Mouse (Mus musculus) hindbrain, embryonic 13.5 days (tissue): ENCODE measurements around the gene Zfp664. TPM values are rescaled to one million over a fixed set of nuclear protein-coding genes. Genes with fewer than 3 reads are reported as not detected.
A peak's percentile ranks its signal among the peaks of the same experiment; 100 is the strongest.

Source experiments
- ATAC-seq: fragments of 200-750 bp; cut with Nextera tagmentation; 2 replicates; pipeline ENCODE4 v1.8.0; 2017; ENCODE audit warnings: moderate TSS enrichment; ENCODE audit not compliant: low FRiP score
- H3K27ac ChIP-seq: fragments of 300-500 bp; sonication (generic); 2 replicates; pipeline ENCODE4 v1.5.1; 2015; ENCODE audit warnings: inconsistent platforms, mild to moderate bottlenecking, moderate library complexity
- H3K27me3 ChIP-seq: fragments of 300-500 bp; sonication (generic); 2 replicates; pipeline ENCODE4 v1.6.1; 2015; ENCODE audit warnings: mild to moderate bottlenecking, inconsistent platforms
- H3K36me3 ChIP-seq: fragments of 300-500 bp; sonication (generic); 2 replicates; pipeline ENCODE4 v1.6.1; 2015; ENCODE audit warnings: mild to moderate bottlenecking, inconsistent platforms
- H3K4me1 ChIP-seq: fragments of 300-500 bp; sonication (generic); replicated peaks from 2 replicates; pipeline ENCODE4 v1.6.1; 2015; ENCODE audit warnings: inconsistent platforms
- H3K4me2 ChIP-seq: fragments of 300-500 bp; sonication (generic); 2 replicates; pipeline ENCODE4 v1.6.1; 2015; ENCODE audit warnings: inconsistent platforms, mild to moderate bottlenecking, moderate library complexity
- H3K4me3 ChIP-seq: fragments of 300-500 bp; sonication (generic); 2 replicates; pipeline ENCODE4 v1.5.1; 2015; ENCODE audit warnings: mild to moderate bottlenecking, inconsistent platforms
- H3K9ac ChIP-seq: fragments of 300-500 bp; sonication (generic); 2 replicates; pipeline ENCODE4 v1.6.1; 2015; ENCODE audit warnings: mild to moderate bottlenecking, inconsistent platforms
- H3K9me3 ChIP-seq: fragments of 300-500 bp; sonication (generic); 2 replicates; pipeline ENCODE4 v1.6.1; 2016; ENCODE audit warnings: inconsistent platforms
- WGBS: fragments of 180-500 bp; shearing (Covaris S2); methylation state at CpG from one replicate; pipeline ENCODE4 v1.1.7; 2015; 5-methylcytosine and 5-hydroxymethylcytosine counted together
- polyA plus RNA-seq: library from polyadenylated mRNA; unstranded; fragments of >200 nt; fragmentation: Nextera tagmentation; extraction: Ambion mirVana; gene quantifications from 2 replicates; pipeline ENCODE4 v1.2.1, GENCODE M21; 2015

The Zfp664 gene
- polyA plus RNA-seq, 1 experiment from 2014 or later, result 134 TPM

DNA sequence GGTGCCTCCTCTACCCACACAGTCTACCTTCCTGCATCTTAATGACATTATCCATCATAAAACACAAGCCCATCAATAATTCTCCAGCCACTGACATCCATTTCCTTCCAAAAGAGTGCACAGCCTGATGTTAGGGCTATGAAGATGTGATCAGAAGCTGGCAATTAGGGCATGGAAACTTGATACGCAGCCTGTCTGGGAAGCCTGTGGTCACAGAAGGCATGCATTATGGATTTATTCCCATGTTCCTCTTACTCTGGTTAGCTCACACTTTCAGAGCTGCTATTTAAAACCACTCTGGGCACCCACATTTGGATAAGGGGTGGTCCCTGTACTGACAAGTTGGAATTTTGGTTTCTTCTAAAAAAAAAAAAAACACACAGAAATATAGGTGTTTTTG is 15.5 kb upstream of the Zfp664 start:
- Histone ChIP-seq H3K4me1 (peaks cover 29% of the 10 kb centered on the region), H3K36me3 (no peaks in the 10 kb centered on the region), H3K27me3 (no peaks in the 10 kb centered on the region), H3K4me2 (no peak overlapping the region), H3K27ac (no peak overlapping the region), H3K4me3 (no peak overlapping the region), H3K9me3 (no peaks in the 10 kb centered on the region), H3K9ac (no peak overlapping the region)
- no peak for ATAC-seq
- WGBS, result 58% methylated on average over 1 of the region's 1 CpGs

DNA sequence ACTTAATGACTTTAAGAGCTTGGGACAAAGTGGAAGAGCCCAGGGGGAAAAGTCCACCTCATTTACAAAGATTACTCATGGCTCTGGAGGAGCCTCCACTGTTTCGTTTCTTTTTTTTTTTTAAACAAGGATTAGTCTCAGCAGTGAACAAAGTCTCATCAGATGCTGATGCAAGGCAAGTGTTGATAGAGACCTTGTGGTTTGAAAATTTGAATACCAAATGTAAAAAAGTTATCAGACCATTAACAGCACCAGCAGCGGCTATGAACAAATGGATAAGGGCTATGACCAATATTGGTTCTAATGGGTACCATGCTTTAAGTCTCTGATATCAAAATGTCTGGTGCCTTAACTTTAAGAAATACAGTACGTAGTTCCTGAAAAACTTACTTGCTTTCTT is 13.5 kb upstream of the Zfp664 start:
- H3K36me3 ChIP-seq, result no peaks in the 10 kb centered on the region
- no peak overlapping the region for H3K27ac ChIP-seq
- peaks cover 16% of the 10 kb centered on the region; the same call in 1 of the 2 replicates for H3K4me1 ChIP-seq
- no peak overlapping the region for H3K4me3 ChIP-seq
- no peak for ATAC-seq
- no peaks in the 10 kb centered on the region for H3K9me3 ChIP-seq
- H3K9ac ChIP-seq, result no peak overlapping the region
- 83% methylated on average over 3 of the region's 3 CpGs for WGBS
- no peaks in the 10 kb centered on the region for H3K27me3 ChIP-seq
- no peak overlapping the region for H3K4me2 ChIP-seq

- Histone ChIP-seq H3K27me3 (no peaks in the 10 kb centered on the region), H3K9ac (no peak overlapping the region)
- WGBS, result 44% methylated on average over 4 of the region's 4 CpGs
Observed at GRCm38 (mm10) chr5:124851572-124851971, 10.9 kb upstream of the Zfp664 start.

DNA sequence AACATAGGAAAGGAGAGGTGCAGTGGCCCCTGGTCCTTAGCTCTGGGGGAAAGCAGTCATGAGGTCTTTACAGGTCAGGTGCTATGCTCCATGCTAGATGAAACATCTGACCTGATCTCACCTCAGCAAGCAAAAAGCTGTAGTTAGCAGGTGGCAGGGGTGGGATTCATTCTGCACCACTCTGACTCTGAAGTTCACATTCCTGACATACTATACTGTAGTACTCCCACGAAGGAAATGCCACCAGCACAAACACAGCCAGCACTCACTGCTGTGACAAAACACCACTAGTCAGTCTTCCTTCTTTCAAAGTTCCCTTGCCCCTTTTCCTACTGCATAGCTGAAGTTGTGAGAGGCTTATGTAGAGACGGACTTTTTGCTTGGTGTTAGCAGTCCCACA is 10.2 kb upstream of the Zfp664 start:
- WGBS, result 52% methylated on average over 2 of the region's 2 CpGs

More at GRCm38 (mm10) chr5:124851572-124851971, 10.9 kb upstream of the Zfp664 start:
- no peaks in the 10 kb centered on the region for H3K36me3 ChIP-seq
- peaks cover 5% of the 10 kb centered on the region; the same call in 1 of the 2 replicates for H3K4me1 ChIP-seq
- ATAC-seq, result no peak
- H3K27ac ChIP-seq, result no peak overlapping the region
- H3K4me2 ChIP-seq, result no peak overlapping the region
- no peak overlapping the region for H3K4me3 ChIP-seq
- no peaks in the 10 kb centered on the region for H3K9me3 ChIP-seq

DNA sequence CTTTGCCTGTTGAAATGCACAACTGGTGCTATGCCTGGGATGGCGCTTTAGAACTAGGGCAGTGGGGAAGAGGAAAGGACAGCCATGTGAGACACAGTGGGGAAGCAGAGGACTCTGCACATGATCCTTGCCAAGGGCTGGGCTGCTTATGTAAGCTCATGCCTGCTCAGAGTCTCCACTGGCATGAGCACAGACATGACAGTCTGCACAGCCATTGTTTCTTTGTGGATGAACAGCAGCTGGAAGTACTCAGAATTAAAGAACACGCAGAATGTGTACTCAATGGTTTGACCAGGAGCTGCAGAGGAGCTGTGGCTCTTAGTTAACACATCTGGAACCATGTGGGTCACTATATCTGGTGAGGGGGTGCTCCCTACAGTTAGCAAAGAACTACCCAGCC is 9.4 kb upstream of the Zfp664 start:
- ATAC-seq, result no peak
- Histone ChIP-seq H3K9ac (no peak overlapping the region), H3K4me2 (no peak overlapping the region), H3K27ac (no peak overlapping the region), H3K4me1 (no peaks in the 10 kb centered on the region), H3K9me3 (no peaks in the 10 kb centered on the region), H3K27me3 (no peaks in the 10 kb centered on the region), H3K4me3 (no peak overlapping the region), H3K36me3 (no peaks in the 10 kb centered on the region)
- 87% methylated on average over 2 of the region's 2 CpGs for WGBS

More for the DNA sequence above, 10.2 kb upstream of the Zfp664 start:
- Histone ChIP-seq H3K36me3 (no peaks in the 10 kb centered on the region), H3K4me1 (no peaks in the 10 kb centered on the region; the same call in 1 of the 2 replicates), H3K9ac (no peak overlapping the region), H3K27me3 (no peaks in the 10 kb centered on the region), H3K4me2 (no peak overlapping the region), H3K27ac (no peak overlapping the region), H3K4me3 (no peak overlapping the region), H3K9me3 (no peaks in the 10 kb centered on the region)
- ATAC-seq, result no peak

- 92% methylated on average over 4 of the region's 4 CpGs for WGBS
- H3K9me3 ChIP-seq, result no peaks in the 10 kb centered on the region
- H3K4me1 ChIP-seq, result peaks cover 7% of the 10 kb centered on the region
- H3K4me3 ChIP-seq, result no peak overlapping the region
- no peak overlapping the region for H3K4me2 ChIP-seq
- H3K9ac ChIP-seq, result no peak overlapping the region
- ATAC-seq, result no peak
- H3K36me3 ChIP-seq, result no peaks in the 10 kb centered on the region
- no peak overlapping the region for H3K27ac ChIP-seq
- no peaks in the 10 kb centered on the region for H3K27me3 ChIP-seq
Observed at GRCm38 (mm10) chr5:124854202-124854601, 8.3 kb upstream of the Zfp664 start.

GRCm38 (mm10) chr5:124860013-124860412 is 2.5 kb upstream of the Zfp664 start:
- peak overlapping the region; percentile 98; the same call in 1 of the 2 replicates for H3K4me3 ChIP-seq

GRCm38 (mm10) chr5:124861463-124861862 is 1.0 kb upstream of the Zfp664 start:
- WGBS, result 1% methylated on average over 33 of the region's 33 CpGs
- Histone ChIP-seq H3K4me2 (peak overlapping the region; percentile 92), H3K36me3 (no peaks in the 10 kb centered on the region), H3K9ac (peak overlapping the region; percentile 89), H3K4me1 (peaks cover 47% of the 10 kb centered on the region), H3K9me3 (no peaks in the 10 kb centered on the region), H3K27me3 (peaks cover 7% of the 10 kb centered on the region), H3K4me3 (peak overlapping the region; percentile 98), H3K27ac (peak overlapping the region; percentile 97)
- ATAC-seq, result no peak

More at GRCm38 (mm10) chr5:124860013-124860412, 2.5 kb upstream of the Zfp664 start:
- Histone ChIP-seq H3K27ac (no peak overlapping the region), H3K9me3 (no peaks in the 10 kb centered on the region), H3K4me1 (peaks cover 42% of the 10 kb centered on the region), H3K27me3 (peaks cover 7% of the 10 kb centered on the region), H3K36me3 (no peaks in the 10 kb centered on the region), H3K4me2 (peak overlapping the region; percentile 92), H3K9ac (peak overlapping the region; percentile 53)
- WGBS, result 13% methylated on average over 5 of the region's 5 CpGs
- no peak for ATAC-seq

GRCm38 (mm10) chr5:124862871-124863741 is 615 bp downstream of the Zfp664 start:
- peaks cover 7% of the 10 kb centered on the region for H3K27me3 ChIP-seq
- peaks cover 63% of the 10 kb centered on the region for H3K4me1 ChIP-seq
- WGBS, result under 1% methylated on average over 63 of the region's 88 CpGs
- peak overlapping the region; percentile 72 for H3K4me2 ChIP-seq
- H3K27ac ChIP-seq, result peak overlapping the region; percentile 96
- H3K4me3 ChIP-seq, result peak overlapping the region; percentile 98
- peaks cover 8% of the 10 kb centered on the region for H3K36me3 ChIP-seq
- peak overlapping the region; percentile 94 for H3K9ac ChIP-seq
- H3K9me3 ChIP-seq, result no peaks in the 10 kb centered on the region
- ATAC-seq, result peak; percentile 76

- ATAC-seq, result no peak
- Histone ChIP-seq H3K4me1 (peaks cover 75% of the 10 kb centered on the region), H3K36me3 (peaks cover 10% of the 10 kb centered on the region), H3K9ac (no peak overlapping the region), H3K27ac (no peak overlapping the region), H3K4me3 (no peak overlapping the region), H3K4me2 (no peak overlapping the region), H3K9me3 (no peaks in the 10 kb centered on the region), H3K27me3 (no peaks in the 10 kb centered on the region)
- WGBS, result 48% methylated on average over 4 of the region's 4 CpGs
Observed at GRCm38 (mm10) chr5:124868981-124869380, 6.5 kb downstream of the Zfp664 start.

- H3K9ac ChIP-seq, result no peak overlapping the region
- peaks cover 32% of the 10 kb centered on the region for H3K36me3 ChIP-seq
- H3K27ac ChIP-seq, result no peak overlapping the region
- peaks cover 67% of the 10 kb centered on the region for H3K4me1 ChIP-seq
- no peak overlapping the region for H3K4me3 ChIP-seq
- H3K9me3 ChIP-seq, result no peaks in the 10 kb centered on the region
- no peak for ATAC-seq
- H3K4me2 ChIP-seq, result no peak overlapping the region
- 63% methylated on average over 2 of the region's 2 CpGs for WGBS
- no peaks in the 10 kb centered on the region for H3K27me3 ChIP-seq
Observed at GRCm38 (mm10) chr5:124872033-124872432, 9.5 kb downstream of the Zfp664 start.

GRCm38 (mm10) chr5:124873096-124873495 is 10.6 kb downstream of the Zfp664 start:
- 89% methylated on average over 3 of the region's 3 CpGs for WGBS

More at GRCm38 (mm10) chr5:124873096-124873495, 10.6 kb downstream of the Zfp664 start:
- H3K9me3 ChIP-seq, result no peaks in the 10 kb centered on the region
- no peak for ATAC-seq
- no peak overlapping the region for H3K9ac ChIP-seq
- H3K4me3 ChIP-seq, result no peak overlapping the region
- peaks cover 24% of the 10 kb centered on the region for H3K36me3 ChIP-seq
- 0 out of 2 replicates have a peak overlapping the region, but pooled peaks have one; percentile 1 for H3K27ac ChIP-seq
- H3K27me3 ChIP-seq, result no peaks in the 10 kb centered on the region
- no peak overlapping the region for H3K4me2 ChIP-seq
- peaks cover 63% of the 10 kb centered on the region for H3K4me1 ChIP-seq
